Mouse (Mus musculus) testis, adult 10 weeks (tissue): Measurements from ENCODE around the gene Fam84b. TPM values are rescaled to one million over a fixed set of nuclear protein-coding genes. Genes with fewer than 3 reads are reported as not detected.

Experiments used
- polyA plus RNA-seq: library from polyadenylated mRNA; stranded (reverse); fragments of 350-450 nt; fragmentation: Illumina TruSeq; extraction: RNeasy Lipid Tissue Mini Kit (QIAGEN cat#74804); gene quantifications from one replicate; pipeline ENCODE4 v1.2.3, GENCODE M21; 2014; ENCODE audit warnings: low read depth, low replicate concordance

Fam84b gene
- 3.5 TPM for polyA plus RNA-seq

GRCm38 (mm10) chr15:60853231-60853999 lies at the start of gene Fam84b:
Fam84b (minus strand) TSS chr15:60853778.

Other genes with a start within 250 kb of the Fam84b start
- gene A1bg, start 69.2 kb upstream of the Fam84b start, polyA plus RNA-seq: not detected